Mouse (Mus musculus): ENCODE measurements around the gene Fam168b. TPM values are rescaled to one million over a fixed set of nuclear protein-coding genes. Genes with fewer than 3 reads are reported as not detected.
A peak's percentile ranks its signal among the peaks of the same experiment; 100 is the strongest.

The Fam168b gene
- polyA plus RNA-seq, 1 experiment from 2014 or later, result 147 TPM

GRCm38 (mm10) chr1:34842389-34842861 is 440 bp downstream of the Fam168b start:
- peak; percentile 92 for ATAC-seq (replicated peaks; ENCODE audit: low FRiP score)

GRCm38 (mm10) chr1:34841709-34842388 is 1.0 kb downstream of the Fam168b start:
- Histone ChIP-seq H3K36me3 (ENCODE audit: control insufficient read depth, insufficient read depth, low read length) (no peaks in the 10 kb centered on the region; the same call in 1 of the 2 replicates), H3K4me2 (ENCODE audit: low read depth, low read length, severe bottlenecking) (peak overlapping the region; percentile 84), H3K27ac (ENCODE audit: low read depth, low read length) (peak overlapping the region; percentile 93), H3K9ac (ENCODE audit: low read length) (peak overlapping the region; percentile 95), H3K4me3 (ENCODE audit: low read depth, low read length) (peak overlapping the region; percentile 82), H3K9me3 (ENCODE audit: control insufficient read depth, low read length) (no peaks in the 10 kb centered on the region), H3K27me3 (ENCODE audit: control insufficient read depth, insufficient read depth, low read length) (no peaks in the 10 kb centered on the region), H3K4me1 (replicated peaks; ENCODE audit: control insufficient read depth, insufficient read depth, low read length) (peaks cover 7% of the 10 kb centered on the region)
- ATAC-seq (replicated peaks; ENCODE audit: low FRiP score), result no peak
- no peak for DNase-seq (ENCODE audit: low spot score)
- 2% methylated on average over 12 of the region's 12 CpGs for WGBS

More at GRCm38 (mm10) chr1:34842389-34842861, 440 bp downstream of the Fam168b start:
- DNase-seq (ENCODE audit: low spot score), result peak; percentile 89
- H3K36me3 ChIP-seq (ENCODE audit: control insufficient read depth, insufficient read depth, low read length), result no peaks in the 10 kb centered on the region; the same call in 1 of the 2 replicates
- H3K4me2 ChIP-seq (ENCODE audit: low read depth, low read length, severe bottlenecking), result peak overlapping the region; percentile 84; the same call in 1 of the 2 replicates
- peak overlapping the region; percentile 93 for H3K27ac ChIP-seq (ENCODE audit: low read depth, low read length)
- H3K27me3 ChIP-seq (ENCODE audit: control insufficient read depth, insufficient read depth, low read length), result no peaks in the 10 kb centered on the region
- peak overlapping the region; percentile 82 for H3K4me3 ChIP-seq (ENCODE audit: low read depth, low read length)
- peaks cover 7% of the 10 kb centered on the region for H3K4me1 ChIP-seq (replicated peaks; ENCODE audit: control insufficient read depth, insufficient read depth, low read length)
- under 1% methylated on average over 31 of the region's 51 CpGs for WGBS
- peak overlapping the region; percentile 95 for H3K9ac ChIP-seq (ENCODE audit: low read length)
- H3K9me3 ChIP-seq (ENCODE audit: control insufficient read depth, low read length), result no peaks in the 10 kb centered on the region

GRCm38 (mm10) chr1:34839241-34839640 is 3.6 kb downstream of the Fam168b start:
- ATAC-seq (replicated peaks; ENCODE audit: low FRiP score) (no peak), DNase-seq (ENCODE audit: low spot score) (no peak)
- Histone ChIP-seq H3K9me3 (ENCODE audit: control insufficient read depth, low read length) (no peaks in the 10 kb centered on the region), H3K4me2 (ENCODE audit: low read depth, low read length, severe bottlenecking) (no peak overlapping the region), H3K4me1 (replicated peaks; ENCODE audit: control insufficient read depth, insufficient read depth, low read length) (peaks cover 7% of the 10 kb centered on the region), H3K27ac (ENCODE audit: low read depth, low read length) (no peak overlapping the region), H3K4me3 (ENCODE audit: low read depth, low read length) (no peak overlapping the region), H3K9ac (ENCODE audit: low read length) (no peak overlapping the region), H3K27me3 (ENCODE audit: control insufficient read depth, insufficient read depth, low read length) (no peaks in the 10 kb centered on the region), H3K36me3 (ENCODE audit: control insufficient read depth, insufficient read depth, low read length) (peaks cover 4% of the 10 kb centered on the region; the same call in 1 of the 2 replicates)
- 82% methylated on average over 12 of the region's 12 CpGs for WGBS

GRCm38 (mm10) chr1:34837951-34838689 is 4.7 kb downstream of the Fam168b start:
- Histone ChIP-seq H3K9me3 (ENCODE audit: control insufficient read depth, low read length) (no peaks in the 10 kb centered on the region), H3K27ac (ENCODE audit: low read depth, low read length) (no peak overlapping the region), H3K36me3 (ENCODE audit: control insufficient read depth, insufficient read depth, low read length) (peaks cover 4% of the 10 kb centered on the region; the same call in 1 of the 2 replicates), H3K4me2 (ENCODE audit: low read depth, low read length, severe bottlenecking) (no peak overlapping the region), H3K4me3 (ENCODE audit: low read depth, low read length) (no peak overlapping the region), H3K4me1 (replicated peaks; ENCODE audit: control insufficient read depth, insufficient read depth, low read length) (peaks cover 7% of the 10 kb centered on the region), H3K9ac (ENCODE audit: low read length) (no peak overlapping the region), H3K27me3 (ENCODE audit: control insufficient read depth, insufficient read depth, low read length) (no peaks in the 10 kb centered on the region)
- 73% methylated on average over 6 of the region's 6 CpGs for WGBS
- DNase-seq (ENCODE audit: low spot score) (no peak), ATAC-seq (replicated peaks; ENCODE audit: low FRiP score) (no peak)

GRCm38 (mm10) chr1:34834904-34835303 is 8.0 kb downstream of the Fam168b start:
- Histone ChIP-seq H3K9ac (ENCODE audit: low read length) (no peak overlapping the region), H3K4me1 (replicated peaks; ENCODE audit: control insufficient read depth, insufficient read depth, low read length) (peaks cover 2% of the 10 kb centered on the region; the same call in 1 of the 2 replicates), H3K27me3 (ENCODE audit: control insufficient read depth, insufficient read depth, low read length) (no peaks in the 10 kb centered on the region), H3K36me3 (ENCODE audit: control insufficient read depth, insufficient read depth, low read length) (peaks cover 8% of the 10 kb centered on the region; the same call in 1 of the 2 replicates), H3K4me3 (ENCODE audit: low read depth, low read length) (no peak overlapping the region), H3K9me3 (ENCODE audit: control insufficient read depth, low read length) (no peaks in the 10 kb centered on the region), H3K4me2 (ENCODE audit: low read depth, low read length, severe bottlenecking) (no peak overlapping the region), H3K27ac (ENCODE audit: low read depth, low read length) (no peak overlapping the region)
- WGBS, result 86% methylated on average over 2 of the region's 2 CpGs
- ATAC-seq (replicated peaks; ENCODE audit: low FRiP score), result no peak
- no peak for DNase-seq (ENCODE audit: low spot score)

GRCm38 (mm10) chr1:34831381-34831780 is 11.5 kb downstream of the Fam168b start:
- H3K4me3 ChIP-seq (ENCODE audit: low read depth, low read length), result no peak overlapping the region
- no peak overlapping the region for H3K4me2 ChIP-seq (ENCODE audit: low read depth, low read length, severe bottlenecking)
- peaks cover 8% of the 10 kb centered on the region; the same call in 1 of the 2 replicates for H3K36me3 ChIP-seq (ENCODE audit: control insufficient read depth, insufficient read depth, low read length)
- 83% methylated on average over 1 of the region's 1 CpGs for WGBS
- H3K27me3 ChIP-seq (ENCODE audit: control insufficient read depth, insufficient read depth, low read length), result no peaks in the 10 kb centered on the region
- no peaks in the 10 kb centered on the region for H3K9me3 ChIP-seq (ENCODE audit: control insufficient read depth, low read length)
- no peak overlapping the region for H3K9ac ChIP-seq (ENCODE audit: low read length)
- ATAC-seq (replicated peaks; ENCODE audit: low FRiP score), result no peak
- DNase-seq (ENCODE audit: low spot score), result no peak
- no peak overlapping the region for H3K27ac ChIP-seq (ENCODE audit: low read depth, low read length)
- no peaks in the 10 kb centered on the region for H3K4me1 ChIP-seq (replicated peaks; ENCODE audit: control insufficient read depth, insufficient read depth, low read length)

GRCm38 (mm10) chr1:34830934-34831333 is 11.9 kb downstream of the Fam168b start:
- H3K4me3 ChIP-seq (ENCODE audit: low read depth, low read length), result no peak overlapping the region
- peaks cover 8% of the 10 kb centered on the region; the same call in 1 of the 2 replicates for H3K36me3 ChIP-seq (ENCODE audit: control insufficient read depth, insufficient read depth, low read length)
- no peak overlapping the region for H3K4me2 ChIP-seq (ENCODE audit: low read depth, low read length, severe bottlenecking)
- DNase-seq (ENCODE audit: low spot score) (no peak), ATAC-seq (replicated peaks; ENCODE audit: low FRiP score) (no peak)
- WGBS, result 87% methylated on average over 2 of the region's 2 CpGs
- no peaks in the 10 kb centered on the region for H3K9me3 ChIP-seq (ENCODE audit: control insufficient read depth, low read length)
- H3K4me1 ChIP-seq (replicated peaks; ENCODE audit: control insufficient read depth, insufficient read depth, low read length), result no peaks in the 10 kb centered on the region
- no peak overlapping the region for H3K27ac ChIP-seq (ENCODE audit: low read depth, low read length)
- H3K9ac ChIP-seq (ENCODE audit: low read length), result no peak overlapping the region
- no peaks in the 10 kb centered on the region for H3K27me3 ChIP-seq (ENCODE audit: control insufficient read depth, insufficient read depth, low read length)

GRCm38 (mm10) chr1:34828528-34829294 is 14.2 kb downstream of the Fam168b start:
- no peaks in the 10 kb centered on the region for H3K9me3 ChIP-seq (ENCODE audit: control insufficient read depth, low read length)
- no peak for DNase-seq (ENCODE audit: low spot score)
- H3K27me3 ChIP-seq (ENCODE audit: control insufficient read depth, insufficient read depth, low read length), result no peaks in the 10 kb centered on the region
- H3K27ac ChIP-seq (ENCODE audit: low read depth, low read length), result no peak overlapping the region
- H3K4me1 ChIP-seq (replicated peaks; ENCODE audit: control insufficient read depth, insufficient read depth, low read length), result no peaks in the 10 kb centered on the region
- 93% methylated on average over 5 of the region's 5 CpGs for WGBS
- H3K4me2 ChIP-seq (ENCODE audit: low read depth, low read length, severe bottlenecking), result no peak overlapping the region
- ATAC-seq (replicated peaks; ENCODE audit: low FRiP score), result no peak
- peaks cover 4% of the 10 kb centered on the region; the same call in 1 of the 2 replicates for H3K36me3 ChIP-seq (ENCODE audit: control insufficient read depth, insufficient read depth, low read length)
- H3K9ac ChIP-seq (ENCODE audit: low read length), result no peak overlapping the region
- H3K4me3 ChIP-seq (ENCODE audit: low read depth, low read length), result no peak overlapping the region
